Mouse (Mus musculus) ES-E14 (cell line): ENCODE measurements around the gene Crabp2.

Source experiments
- MAFK ChIP-seq: IDR thresholded peaks from 2 replicates; pipeline ENCODE4 v1.6.1; 2014; ENCODE audit warnings: mild to moderate bottlenecking, low read depth, low read length, inconsistent platforms; ENCODE audit not compliant: insufficient read depth
- ZC3H11A ChIP-seq: IDR thresholded peaks from 2 replicates; pipeline ENCODE4 v1.6.1; 2012; ENCODE audit warnings: low read depth, mild to moderate bottlenecking, inconsistent platforms, low read length, borderline replicate concordance

DNA sequence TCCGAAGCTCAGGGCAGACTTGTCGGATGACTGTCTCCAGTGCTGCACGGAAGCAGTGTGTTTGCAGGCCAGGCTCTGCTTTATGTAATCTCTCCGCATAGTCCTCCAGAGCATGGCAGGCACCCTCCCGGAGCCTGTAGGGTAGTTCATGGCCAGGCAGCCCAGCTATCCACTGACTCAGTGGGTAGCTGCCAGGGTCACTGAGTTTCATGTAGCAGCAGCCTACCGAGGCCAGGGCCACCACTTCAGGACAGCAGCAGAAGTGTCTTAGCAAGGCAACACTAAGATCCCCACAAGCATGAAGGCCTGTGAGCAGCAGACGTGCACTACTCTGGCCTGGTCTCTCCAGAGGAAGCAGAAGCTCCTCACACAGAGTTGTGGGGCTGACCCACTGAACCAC, 23.5 kb upstream of the Crabp2 start:
- TF ChIP-seq MAFK (no peak), ZC3H11A (no peak)
